Mouse (Mus musculus): ENCODE measurements at regions not wholly inside any gene's neighbourhood (a gene's known extent, or its start where the extent isn't known, plus 50 kb on each side); places are given as distances from the start of the nearest gene placed in this dataset.

DNA sequence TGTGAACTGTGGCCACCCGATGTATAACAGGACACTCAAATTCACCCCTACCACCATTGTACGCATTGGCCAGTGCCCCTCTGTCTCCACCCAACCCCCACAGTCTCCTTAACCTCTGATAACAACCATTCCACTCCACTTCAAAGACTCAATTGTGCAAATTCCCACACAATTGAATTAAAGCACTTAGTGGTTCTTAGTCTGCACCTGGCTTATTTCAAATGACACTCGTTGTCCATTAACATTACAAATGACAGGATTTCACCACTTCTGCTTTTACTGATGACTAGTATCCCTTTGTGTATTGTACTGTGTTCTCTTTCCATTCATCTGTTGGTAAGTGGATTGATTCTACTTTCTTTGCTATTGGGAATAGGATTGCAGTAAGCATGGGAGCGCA, 699.2 kb downstream of the Tmem132b start:
- TF ChIP-seq FLI1 (IDR thresholded peaks at IDR 0.05; ENCODE audit: low read length): no peak
- no peak for TF ChIP-seq GATA1 (IDR thresholded peaks at IDR 0.05; ENCODE audit: borderline replicate concordance, low read length)
